Mouse (Mus musculus): Measurements from ENCODE around the gene Tnnc2. TPM values are rescaled to one million over a fixed set of nuclear protein-coding genes. Genes with fewer than 3 reads are reported as not detected.
"Not testable (repeated sequence)": the region's sequence is repeated elsewhere in the genome, so short reads cannot be mapped to it uniquely, and the experiment has no call there.

Tnnc2 gene
- total RNA-seq, 2 experiments from 2014 or later: not detected

GRCm38 (mm10) chr2:164798554-164798953 is 18.8 kb upstream of the Tnnc2 start:
- not testable (repeated sequence) for DNase-seq (ENCODE audit: low spot score in 2 of 2)

GRCm38 (mm10) chr2:164795868-164796267 is 16.1 kb upstream of the Tnnc2 start:
- no peak for DNase-seq (ENCODE audit: low spot score in 2 of 2)

GRCm38 (mm10) chr2:164794293-164794692 is 14.5 kb upstream of the Tnnc2 start:
- peak; percentile 80 to 88 for DNase-seq (ENCODE audit: low spot score in 2 of 2)

GRCm38 (mm10) chr2:164793772-164794171 is 14.0 kb upstream of the Tnnc2 start:
- DNase-seq (ENCODE audit: low spot score in 2 of 2): no peak

- DNase-seq (ENCODE audit: low spot score in 2 of 2): peak; percentile 44 to 64
Measured at GRCm38 (mm10) chr2:164793236-164793635, 13.5 kb upstream of the Tnnc2 start.

GRCm38 (mm10) chr2:164792400-164793190 is 12.8 kb upstream of the Tnnc2 start:
- no peak for DNase-seq (ENCODE audit: low spot score in 2 of 2)

- DNase-seq (ENCODE audit: low spot score in 2 of 2): no peak
Measured at GRCm38 (mm10) chr2:164791841-164792261, 12.1 kb upstream of the Tnnc2 start.

- no peak for DNase-seq (ENCODE audit: low spot score in 2 of 2)
Measured at GRCm38 (mm10) chr2:164790451-164790850, 10.7 kb upstream of the Tnnc2 start.

GRCm38 (mm10) chr2:164788411-164788810 is 8.6 kb upstream of the Tnnc2 start:
- no peak for DNase-seq (ENCODE audit: low spot score in 2 of 2)

GRCm38 (mm10) chr2:164787779-164788178 is 8.0 kb upstream of the Tnnc2 start:
- DNase-seq (ENCODE audit: low spot score in 2 of 2): no peak

GRCm38 (mm10) chr2:164787032-164787431 is 7.3 kb upstream of the Tnnc2 start:
- DNase-seq (ENCODE audit: low spot score in 2 of 2): no peak

GRCm38 (mm10) chr2:164786388-164786885 is 6.7 kb upstream of the Tnnc2 start:
- DNase-seq (ENCODE audit: low spot score in 2 of 2): peak in 1 of 2 experiments; percentile 40

GRCm38 (mm10) chr2:164785481-164786387 is 6.0 kb upstream of the Tnnc2 start, which contains the start of gene Snx21:
Gene Snx21, plus strand, starts transcription at chr2:164785823.
- DNase-seq (ENCODE audit: low spot score in 2 of 2): peak; percentile 76 to 88

- no peak for DNase-seq (ENCODE audit: low spot score in 2 of 2)
Measured at GRCm38 (mm10) chr2:164784869-164785420, 5.2 kb upstream of the Tnnc2 start.

GRCm38 (mm10) chr2:164783926-164784581 is 4.3 kb upstream of the Tnnc2 start:
- DNase-seq (ENCODE audit: low spot score in 2 of 2): no peak

GRCm38 (mm10) chr2:164781876-164782275 is 2.1 kb upstream of the Tnnc2 start:
- no peak for DNase-seq (ENCODE audit: low spot score in 2 of 2)

- DNase-seq (ENCODE audit: low spot score in 2 of 2): no peak
Measured at GRCm38 (mm10) chr2:164778809-164779208, 958 bp downstream of the Tnnc2 start.

- no peak for DNase-seq (ENCODE audit: low spot score in 2 of 2)
Measured at GRCm38 (mm10) chr2:164778015-164778287, 1.8 kb downstream of the Tnnc2 start.

- no peak for DNase-seq (ENCODE audit: low spot score in 2 of 2)
Measured at GRCm38 (mm10) chr2:164777246-164778014, 2.3 kb downstream of the Tnnc2 start.

- no peak for DNase-seq (ENCODE audit: low spot score in 2 of 2)
Measured at GRCm38 (mm10) chr2:164776801-164777200, 3.0 kb downstream of the Tnnc2 start.

All from layer of hippocampus, postnatal 10 days (tissue).